Mouse (Mus musculus) cerebellum, postnatal 14 days (tissue): ENCODE measurements around the gene Ak4.

Experiments used
- DNase-seq, 2 experiments: peaks; one replicate each; pipeline ENCODE4 v3.0.0; 2021; ENCODE audit warnings: mixed read lengths in 2 of 2

Ak4 gene

DNA sequence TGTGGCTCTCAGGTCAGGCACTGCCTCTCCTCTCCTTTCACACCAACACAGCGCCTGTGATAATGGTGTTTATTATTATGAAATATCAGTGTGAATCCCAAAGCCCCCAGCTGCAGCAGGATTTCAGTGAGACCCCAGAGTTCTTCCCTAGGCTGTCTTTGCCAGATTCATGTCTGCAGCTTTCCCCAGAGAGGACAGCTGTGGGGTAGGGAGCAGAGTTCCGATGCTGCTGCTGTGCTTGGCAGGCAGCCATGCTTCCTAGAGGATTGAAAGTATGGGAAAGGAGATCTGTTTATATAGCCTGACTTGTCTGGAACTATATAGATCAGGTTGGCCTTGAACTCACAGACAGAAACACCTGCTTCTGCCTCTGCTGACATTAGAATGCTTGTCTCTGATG is 43.0 kb downstream of the Ak4 start:
- DNase-seq: no peak

GRCm38 (mm10) chr4:101466264-101466663 is 47.2 kb downstream of the Ak4 start:
- DNase-seq: no peak

GRCm38 (mm10) chr4:101469242-101469641 is 50.2 kb downstream of the Ak4 start:
- no peak for DNase-seq

- DNase-seq: no peak
Observed at GRCm38 (mm10) chr4:101470543-101470942, 51.5 kb downstream of the Ak4 start.

DNA sequence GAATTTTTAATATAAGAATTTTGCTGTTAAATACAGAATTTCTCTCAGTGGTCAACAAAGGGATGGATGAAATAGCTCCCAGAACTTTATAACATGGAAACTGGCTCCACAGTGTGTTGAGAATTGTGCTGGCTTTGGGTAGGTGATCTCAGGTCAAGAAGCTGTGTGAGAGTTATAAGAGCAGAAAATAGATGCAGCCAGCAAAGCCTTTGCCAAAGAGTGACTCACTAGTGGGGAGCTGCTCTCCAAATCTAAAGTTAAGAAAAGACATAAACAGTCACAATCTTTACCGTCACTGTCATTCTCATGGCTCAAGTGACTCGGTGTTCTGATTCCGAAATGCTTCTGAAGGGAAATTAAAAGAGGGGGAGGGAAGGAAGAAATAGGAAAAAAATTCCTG is 53.7 kb downstream of the Ak4 start:
- no peak for DNase-seq

- DNase-seq: no peak
Observed at GRCm38 (mm10) chr4:101490320-101490917, 71.3 kb downstream of the Ak4 start.

DNA sequence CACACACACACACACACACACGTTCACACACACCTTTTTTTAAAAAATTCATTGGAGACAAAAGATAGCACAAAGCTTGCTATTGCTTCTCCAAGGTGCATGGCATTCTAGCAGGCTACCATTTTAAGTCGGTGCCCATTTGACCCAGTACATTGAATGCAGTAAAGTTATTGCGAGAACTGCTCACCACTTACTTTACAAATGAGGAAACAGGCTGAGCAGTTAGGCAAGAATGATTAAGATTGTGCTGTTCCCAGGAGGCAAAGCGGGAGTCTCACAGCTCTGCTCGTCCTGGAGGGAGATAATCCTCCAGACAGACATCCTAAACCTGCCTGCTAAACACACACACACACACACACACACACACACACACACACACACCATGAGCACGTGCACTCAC is 72.6 kb downstream of the Ak4 start:
- DNase-seq: no peak

DNA sequence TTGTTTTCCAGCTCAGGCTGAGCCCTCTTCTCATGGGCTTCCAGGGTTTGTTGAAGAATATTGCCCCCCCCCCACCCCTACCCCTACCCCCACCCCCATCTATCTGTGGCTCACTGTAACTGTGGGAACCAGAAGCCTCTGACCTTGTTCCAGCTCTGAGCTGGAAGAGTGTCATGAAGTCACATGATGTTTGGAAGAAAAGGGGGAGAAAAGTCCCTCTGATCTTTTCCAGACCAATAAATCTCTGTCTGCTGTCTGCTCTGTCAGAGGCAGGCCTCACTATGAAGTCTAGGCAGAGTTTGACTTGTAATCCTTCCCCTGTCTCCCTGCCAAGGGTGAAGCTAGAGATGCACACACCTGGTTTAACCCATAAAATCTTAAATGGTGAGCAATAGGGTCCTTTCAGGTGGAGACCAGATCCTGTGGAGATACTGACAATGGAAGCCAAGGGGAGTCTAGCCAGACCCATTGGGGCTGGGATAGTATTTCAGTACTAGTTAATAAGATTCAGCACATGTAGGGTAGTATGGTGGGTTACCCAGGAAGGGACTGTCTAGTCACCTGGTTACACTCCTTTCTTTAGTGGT is 74.6 kb downstream of the Ak4 start:
- no peak for DNase-seq

DNA sequence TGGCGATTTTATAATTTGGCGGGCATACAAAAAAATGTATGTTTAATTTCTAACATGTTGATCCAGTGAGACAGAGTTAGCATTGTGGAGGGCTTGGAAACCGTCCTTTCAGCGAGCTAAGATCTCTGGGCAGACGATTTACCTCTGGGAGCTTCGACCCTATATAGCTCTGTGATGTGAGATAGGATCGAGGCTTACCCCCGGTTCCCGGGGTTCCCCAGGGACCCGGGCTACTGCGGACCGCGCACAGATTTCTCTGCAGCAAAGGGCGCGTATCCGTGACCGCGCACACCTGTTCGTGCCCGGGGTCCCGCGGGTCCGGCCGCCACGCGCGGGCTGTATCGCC is 77.1 kb downstream of the Ak4 start:
- DNase-seq: no peak

GRCm38 (mm10) chr4:101496534-101497237 is 77.6 kb downstream of the Ak4 start, which contains the start of gene Dnajc6:
Gene Dnajc6 (plus strand): TSS chr4:101496648.
- DNase-seq: peak; percentile 68 to 70

- peak; percentile 55 to 77 for DNase-seq
Observed at GRCm38 (mm10) chr4:101497336-101497735, 78.3 kb downstream of the Ak4 start.

GRCm38 (mm10) chr4:101504470-101505007 is 85.5 kb downstream of the Ak4 start:
- DNase-seq: no peak

DNA sequence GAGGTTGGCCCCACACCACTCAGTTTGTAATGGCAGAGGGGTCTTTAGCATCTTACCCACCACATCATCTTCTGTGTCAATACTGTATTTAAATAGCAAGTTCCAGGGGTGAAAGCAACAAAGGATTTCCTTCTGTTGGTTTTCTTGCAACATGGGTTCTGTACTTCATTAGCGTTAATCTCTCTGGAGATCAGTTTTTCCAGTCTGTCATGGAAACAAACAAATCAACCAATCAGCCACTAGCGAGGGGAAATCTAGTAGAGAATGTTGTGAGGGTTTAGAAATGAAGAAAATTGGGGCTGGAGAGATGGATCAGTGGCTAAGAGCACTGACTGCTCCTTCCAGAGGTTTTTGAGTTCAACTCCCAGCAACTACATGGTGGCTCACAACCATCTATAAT is 86.9 kb downstream of the Ak4 start:
- no peak for DNase-seq

- no peak for DNase-seq
Observed at GRCm38 (mm10) chr4:101506372-101506771, 87.3 kb downstream of the Ak4 start.

DNA sequence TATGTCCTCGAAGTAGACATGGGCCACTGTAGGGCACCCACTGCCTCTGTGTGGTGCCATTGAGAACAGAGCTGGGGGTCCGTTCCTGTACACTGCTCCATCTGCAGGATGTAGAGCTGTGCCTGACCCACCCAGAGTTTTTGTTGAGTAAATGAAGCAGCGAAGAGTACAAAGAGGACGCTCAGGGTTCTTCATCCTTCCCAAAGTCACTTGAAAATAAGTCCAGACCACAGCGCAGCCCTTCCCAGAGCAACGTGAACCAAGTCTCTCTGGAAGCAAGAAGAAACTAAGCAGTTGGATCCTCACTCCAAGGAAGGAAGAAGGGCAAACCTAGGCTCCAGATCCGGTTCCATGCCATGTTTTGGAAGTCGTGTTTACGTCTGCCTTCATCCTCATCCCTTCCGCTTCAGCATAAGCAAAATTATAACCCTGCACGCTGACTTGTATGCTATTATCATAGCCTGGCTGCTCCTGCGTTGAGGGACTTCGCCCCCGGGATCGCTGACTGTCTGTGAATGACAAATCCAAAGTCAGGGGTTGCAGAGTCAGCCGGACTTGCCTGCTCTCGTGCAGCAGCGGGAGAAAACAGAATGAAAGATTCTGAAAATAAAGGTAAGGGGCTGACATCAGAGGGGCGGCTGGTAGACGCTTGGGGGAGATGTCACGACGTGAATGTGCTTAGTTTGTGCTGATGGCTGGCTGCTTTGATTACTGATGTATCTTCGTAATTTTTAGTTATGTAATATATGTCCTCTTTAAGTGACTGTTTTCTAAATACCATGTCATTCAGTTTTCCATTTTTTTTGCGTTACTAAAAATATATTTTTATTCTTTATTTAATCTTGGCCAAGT is 88.7 kb downstream of the Ak4 start:
- peak; percentile 84 to 87 for DNase-seq

GRCm38 (mm10) chr4:101508431-101508830 is 89.4 kb downstream of the Ak4 start:
- DNase-seq: peak; percentile 52 to 62

- DNase-seq: peak; percentile 76
Observed at GRCm38 (mm10) chr4:101508851-101509577, 89.9 kb downstream of the Ak4 start.

DNA sequence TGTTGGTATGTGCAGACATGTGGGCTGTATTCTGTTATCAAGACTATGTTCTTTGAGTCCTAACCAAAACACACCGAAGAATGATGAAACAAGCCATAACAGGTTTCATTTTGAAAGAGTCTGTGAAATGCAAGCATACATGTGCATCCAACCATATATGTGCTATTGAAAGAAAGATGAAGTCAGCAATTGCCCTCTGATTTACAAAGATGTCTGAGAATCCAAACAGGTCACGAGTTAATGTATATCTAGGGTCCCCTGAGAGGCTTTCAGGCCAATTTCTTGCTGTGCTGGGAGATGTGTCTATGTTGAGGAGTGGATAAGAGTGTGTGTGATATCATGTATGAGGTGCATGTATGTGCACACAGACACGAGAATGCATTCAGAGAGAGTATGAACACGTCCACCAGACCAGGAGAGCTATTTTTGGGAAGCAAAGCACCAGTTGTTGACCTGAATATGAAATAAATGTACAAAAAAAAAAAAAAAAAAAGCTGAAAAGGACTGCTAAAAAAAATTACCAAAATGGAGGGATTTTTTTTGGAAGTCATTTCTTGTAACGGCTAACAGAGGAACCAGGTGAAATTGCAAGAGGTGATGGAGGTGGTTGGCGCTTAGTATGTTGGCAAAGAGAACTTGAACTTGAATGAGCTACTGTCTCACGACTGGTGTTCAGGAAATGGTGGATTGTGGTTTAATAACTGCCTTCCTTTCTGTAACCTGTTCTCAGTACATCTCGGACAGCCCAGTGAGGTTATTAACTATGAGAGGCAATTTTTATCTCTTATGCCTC is 91.2 kb downstream of the Ak4 start:
- DNase-seq: no peak

DNA sequence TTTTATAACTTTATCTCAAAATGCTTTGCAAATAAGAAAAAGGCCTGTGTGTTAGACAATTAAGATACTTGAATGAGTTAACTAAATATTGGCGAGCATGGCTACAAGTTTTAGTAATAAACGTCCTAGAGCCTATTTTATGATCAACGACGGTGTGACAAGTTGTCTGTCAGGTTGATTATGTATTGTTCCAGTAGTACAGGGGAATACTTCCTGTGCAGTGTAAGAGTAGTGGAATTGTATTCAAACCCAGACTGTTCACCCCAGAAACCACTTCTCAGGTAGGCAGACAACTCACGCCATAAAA is 91.8 kb downstream of the Ak4 start:
- no peak for DNase-seq

DNA sequence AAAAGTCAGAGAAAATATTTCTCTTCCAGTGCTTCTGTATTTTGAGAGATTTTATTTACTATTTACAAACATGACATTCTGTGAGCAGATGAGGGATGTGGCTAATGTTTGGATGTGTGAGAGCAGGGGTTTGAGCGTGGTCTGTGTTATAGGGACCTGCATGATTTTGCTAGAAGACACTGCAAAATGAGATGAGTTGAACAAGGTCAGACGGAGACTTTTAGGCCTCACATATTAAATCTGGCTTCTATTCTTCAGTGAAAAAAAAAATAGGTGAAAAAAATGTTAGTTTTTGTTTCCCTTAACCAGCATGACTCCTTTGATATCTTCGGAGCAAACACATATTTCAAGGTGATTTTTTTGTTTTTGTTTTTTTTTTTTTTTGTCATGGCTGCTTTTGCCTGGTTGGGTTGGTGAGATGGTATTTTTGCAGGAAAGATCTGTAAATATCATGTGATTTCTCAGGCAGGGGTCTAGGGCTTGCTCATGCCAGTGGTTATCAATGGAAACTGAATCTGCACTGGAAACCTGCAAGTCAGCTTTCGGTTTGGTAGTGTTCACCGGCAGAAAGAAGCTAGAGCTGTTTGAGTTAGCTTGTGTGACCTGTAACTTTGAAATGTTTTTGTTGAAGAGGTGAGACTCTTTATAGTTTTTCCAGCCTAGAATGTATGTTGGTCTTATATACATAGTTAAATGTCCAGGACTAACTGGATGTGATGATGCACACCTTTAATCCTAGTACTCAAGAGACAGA is 92.9 kb downstream of the Ak4 start:
- no peak for DNase-seq

DNA sequence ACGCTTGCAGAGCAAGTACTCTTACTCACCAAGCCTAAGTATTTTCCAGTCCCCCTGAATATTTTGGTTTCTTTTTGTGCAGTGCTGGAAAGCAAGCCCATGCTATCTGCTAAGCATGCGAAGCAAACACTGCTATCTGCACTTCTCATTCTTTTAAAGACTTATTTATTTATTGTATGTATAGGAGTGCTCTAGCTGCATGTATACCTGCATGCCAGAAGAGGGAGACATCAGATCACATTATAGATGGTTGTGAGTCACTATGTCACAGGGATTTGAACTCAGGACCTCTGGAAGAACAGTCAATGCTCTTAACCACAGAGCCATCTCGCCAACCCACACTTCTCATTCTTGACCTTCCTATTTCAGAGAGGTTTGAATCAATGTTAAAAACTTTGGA is 94.2 kb downstream of the Ak4 start:
- no peak for DNase-seq
